Mouse (Mus musculus) embryonic facial prominence, embryonic 14.5 days (tissue): ENCODE measurements around the gene Bsn. TPM values are rescaled to one million over a fixed set of nuclear protein-coding genes. Genes with fewer than 3 reads are reported as not detected.
A peak's percentile ranks its signal among the peaks of the same experiment; 100 is the strongest.

Experiments
- ATAC-seq: fragments of 200-750 bp; cut with Nextera tagmentation; 2 replicates; pipeline ENCODE4 v1.8.0; 2017; ENCODE audit warnings: low read depth, moderate number of reproducible peaks, moderate TSS enrichment
- DNase-seq: peaks from one replicate; pipeline ENCODE4 v3.0.0-alpha.2; 2015; ENCODE audit warnings: low spot score
- H3K27ac ChIP-seq: fragments of 300-500 bp; sonication (generic); replicated peaks from 2 replicates; pipeline ENCODE4 v1.5.1; 2014; ENCODE audit warnings: low read depth, mild to moderate bottlenecking, low read length, moderate library complexity
- H3K27me3 ChIP-seq: fragments of 300-500 bp; sonication (generic); replicated peaks from 2 replicates; pipeline ENCODE4 v1.6.1; 2014; ENCODE audit warnings: low read length; ENCODE audit not compliant: control insufficient read depth, insufficient read depth
- H3K36me3 ChIP-seq: fragments of 300-500 bp; sonication (generic); 2 replicates; pipeline ENCODE4 v1.6.1; 2014; ENCODE audit warnings: low read length, mixed read lengths; ENCODE audit not compliant: control insufficient read depth, insufficient read depth
- H3K4me1 ChIP-seq: fragments of 300-500 bp; sonication (generic); 2 replicates; pipeline ENCODE4 v1.6.1; 2014; ENCODE audit warnings: antibody characterized with exemption, low read length; ENCODE audit not compliant: control insufficient read depth, insufficient read depth
- H3K4me2 ChIP-seq: fragments of 300-500 bp; sonication (generic); 2 replicates; pipeline ENCODE4 v1.6.1; 2014; ENCODE audit warnings: low read depth, mild to moderate bottlenecking, low read length, moderate library complexity, mixed read lengths
- H3K4me3 ChIP-seq: fragments of 300-500 bp; sonication (generic); 2 replicates; pipeline ENCODE4 v1.5.1; 2014; ENCODE audit warnings: low read depth, mild to moderate bottlenecking, low read length
- H3K9ac ChIP-seq: fragments of 300-500 bp; sonication (generic); 2 replicates; pipeline ENCODE4 v1.6.1; 2014; ENCODE audit warnings: low read depth, mild to moderate bottlenecking, low read length, moderate library complexity, mixed read lengths
- H3K9me3 ChIP-seq: fragments of 300-500 bp; sonication (generic); 2 replicates; pipeline ENCODE4 v1.6.1; 2016; ENCODE audit warnings: low read length; ENCODE audit not compliant: control insufficient read depth
- whole genome bisulfite sequencing: fragments of 180-500 bp; shearing (Covaris S2); extraction: QIAGEN DNeasy Blood & Tissue Kit; methylation state at CpG from one replicate; pipeline ENCODE4 v1.1.7; 2014; 5-methylcytosine and 5-hydroxymethylcytosine counted together
- polyA plus RNA-seq: library from polyadenylated mRNA; unstranded; fragments of >200 nt; fragmentation: Nextera tagmentation; extraction: Ambion mirVana; gene quantifications from 2 replicates; pipeline ENCODE4 v1.2.1, GENCODE M21; 2014

Bsn gene
- polyA plus RNA-seq, 1 experiment from 2014 or later: 1.1 TPM

DNA sequence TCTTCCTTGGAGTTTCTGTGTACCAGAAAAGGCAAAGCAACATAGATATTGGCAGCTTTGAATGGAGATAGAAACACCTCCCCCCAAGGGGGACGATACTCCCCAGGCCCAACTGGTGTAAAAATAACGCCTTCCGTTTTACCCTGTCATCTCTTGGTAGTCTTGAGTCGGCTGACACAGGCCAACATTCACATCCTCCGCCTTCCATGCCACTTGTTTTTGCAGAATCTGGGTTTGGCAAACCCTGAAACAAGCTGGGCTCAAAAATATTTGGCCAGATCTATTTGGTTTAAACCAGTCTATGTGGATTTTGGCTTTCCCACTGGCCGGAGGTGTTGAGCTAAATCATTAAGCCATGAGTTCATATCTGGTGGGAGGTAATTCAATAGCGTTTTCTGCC lies 1.2 kb downstream of the Bsn start:
- H3K4me3 ChIP-seq: peak overlapping the region; percentile 61; the same call in 1 of the 2 replicates
- 84% methylated on average over 7 of the region's 7 CpGs for WGBS
- H3K27ac ChIP-seq: no peak overlapping the region
- H3K27me3 ChIP-seq: peaks cover 14% of the 10 kb centered on the region
- no peak for DNase-seq
- H3K9me3 ChIP-seq: no peaks in the 10 kb centered on the region
- H3K36me3 ChIP-seq: no peaks in the 10 kb centered on the region
- H3K9ac ChIP-seq: no peak overlapping the region
- no peak for ATAC-seq
- H3K4me2 ChIP-seq: peak overlapping the region; percentile 89; the same call in 1 of the 2 replicates
- no peaks in the 10 kb centered on the region for H3K4me1 ChIP-seq

DNA sequence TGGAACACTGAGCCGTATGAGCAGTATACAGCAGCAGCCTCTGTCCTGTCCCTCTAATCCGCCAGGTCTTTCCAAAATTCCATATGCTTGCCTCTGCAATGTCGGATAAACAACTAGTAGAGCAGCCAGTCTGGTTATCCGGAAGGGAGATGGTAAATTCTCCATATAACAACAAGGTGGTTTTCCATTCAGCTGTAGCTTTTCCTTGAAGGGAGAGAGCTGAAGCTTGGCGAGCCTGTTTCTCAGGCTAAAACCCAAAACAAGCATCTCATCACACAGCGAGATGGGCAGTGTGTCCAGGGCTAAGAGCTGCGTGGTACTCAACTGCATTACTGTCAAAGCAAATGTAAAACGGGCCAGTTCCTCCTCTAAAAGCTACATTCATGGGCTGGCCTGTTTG lies 1.7 kb downstream of the Bsn start:
- H3K9me3 ChIP-seq: no peaks in the 10 kb centered on the region

DNA sequence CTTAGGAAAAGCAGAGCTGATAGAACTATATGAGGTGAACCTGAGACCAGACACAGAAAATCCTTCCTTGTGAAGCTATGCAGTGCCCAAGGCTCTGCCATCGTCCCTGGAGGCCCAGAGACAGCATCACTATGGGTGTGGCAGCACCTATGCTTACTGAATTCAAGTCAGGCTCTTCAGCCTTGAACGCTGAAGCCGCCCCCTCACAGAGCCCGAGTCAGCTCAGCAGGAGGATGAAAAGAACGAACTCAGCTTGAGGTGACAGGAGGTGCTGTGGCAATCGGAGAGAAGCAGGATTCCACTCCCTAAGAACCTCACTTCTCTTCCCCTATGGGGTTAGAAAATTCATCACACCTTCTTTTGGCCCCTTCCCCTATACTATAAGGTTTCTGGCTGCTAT lies 2.6 kb downstream of the Bsn start:
- ATAC-seq: no peak
- Histone ChIP-seq H3K36me3 (no peaks in the 10 kb centered on the region), H3K27ac (no peak overlapping the region), H3K9ac (no peak overlapping the region), H3K27me3 (peaks cover 14% of the 10 kb centered on the region), H3K4me3 (no peak overlapping the region), H3K9me3 (no peaks in the 10 kb centered on the region), H3K4me1 (no peaks in the 10 kb centered on the region), H3K4me2 (no peak overlapping the region)
- DNase-seq: no peak
- 38% methylated on average over 6 of the region's 6 CpGs for WGBS

More for the DNA sequence above, 1.7 kb downstream of the Bsn start:
- Histone ChIP-seq H3K4me2 (no peak overlapping the region), H3K4me1 (no peaks in the 10 kb centered on the region), H3K9ac (no peak overlapping the region), H3K27me3 (peaks cover 14% of the 10 kb centered on the region), H3K36me3 (no peaks in the 10 kb centered on the region), H3K27ac (no peak overlapping the region), H3K4me3 (no peak overlapping the region)
- whole genome bisulfite sequencing: 70% methylated on average over 8 of the region's 8 CpGs
- ATAC-seq (no peak), DNase-seq (no peak)

DNA sequence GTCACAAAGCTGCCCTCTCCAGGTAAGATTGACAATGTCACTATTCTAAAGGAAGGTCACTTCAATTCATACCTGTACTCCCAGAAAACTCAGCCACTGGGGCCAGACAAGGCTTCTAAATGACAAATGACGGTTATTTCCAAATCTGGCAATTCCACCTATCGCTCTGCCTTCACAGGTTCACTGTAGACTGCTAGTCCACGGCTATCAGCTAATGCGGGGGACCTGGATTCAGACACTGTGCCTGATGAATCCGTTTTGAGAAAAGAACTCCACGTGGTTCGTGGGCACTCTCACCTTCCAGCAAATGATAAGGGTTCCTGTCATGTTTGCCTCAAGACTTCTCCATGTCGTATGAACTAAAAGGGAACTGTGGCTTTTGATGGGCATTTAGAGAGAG lies 4.4 kb downstream of the Bsn start:
- H3K9me3 ChIP-seq: no peaks in the 10 kb centered on the region
- H3K36me3 ChIP-seq: no peaks in the 10 kb centered on the region
- H3K27me3 ChIP-seq: peaks cover 13% of the 10 kb centered on the region
- ATAC-seq (no peak), DNase-seq (no peak)
- no peak overlapping the region for H3K4me2 ChIP-seq
- no peaks in the 10 kb centered on the region for H3K4me1 ChIP-seq
- no peak overlapping the region for H3K27ac ChIP-seq
- 81% methylated on average over 8 of the region's 8 CpGs for WGBS
- no peak overlapping the region for H3K4me3 ChIP-seq
- H3K9ac ChIP-seq: no peak overlapping the region

DNA sequence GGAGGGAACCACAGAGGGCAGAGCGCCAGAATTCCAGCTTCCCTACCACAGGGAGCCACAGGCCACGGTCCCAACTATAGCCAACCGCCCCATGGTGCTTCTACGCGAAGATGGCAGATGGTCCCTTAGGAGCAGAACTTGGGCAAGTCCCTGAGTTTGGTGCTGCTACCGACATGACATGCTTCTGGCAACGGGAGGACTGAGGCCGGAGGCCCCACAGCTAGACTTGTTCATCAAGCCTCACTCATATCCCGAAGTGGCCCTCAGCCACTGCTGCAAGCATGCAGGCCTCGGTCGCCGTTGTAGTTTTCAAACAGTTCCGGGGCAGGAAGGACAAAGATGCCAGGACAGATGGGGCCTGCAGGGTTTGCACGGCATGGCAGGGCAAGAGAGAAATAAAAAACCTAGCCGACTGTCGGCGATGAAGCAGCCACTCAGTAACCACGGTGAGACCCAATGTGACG lies 6.6 kb downstream of the Bsn start:
- ATAC-seq (no peak), DNase-seq (no peak)
- WGBS: 89% methylated on average over 18 of the region's 19 CpGs
- H3K4me2 ChIP-seq: no peak overlapping the region
- H3K36me3 ChIP-seq: no peaks in the 10 kb centered on the region
- no peaks in the 10 kb centered on the region for H3K4me1 ChIP-seq
- no peak overlapping the region for H3K27ac ChIP-seq
- no peak overlapping the region for H3K9ac ChIP-seq
- no peak overlapping the region for H3K4me3 ChIP-seq
- no peaks in the 10 kb centered on the region for H3K27me3 ChIP-seq
- H3K9me3 ChIP-seq: no peaks in the 10 kb centered on the region

DNA sequence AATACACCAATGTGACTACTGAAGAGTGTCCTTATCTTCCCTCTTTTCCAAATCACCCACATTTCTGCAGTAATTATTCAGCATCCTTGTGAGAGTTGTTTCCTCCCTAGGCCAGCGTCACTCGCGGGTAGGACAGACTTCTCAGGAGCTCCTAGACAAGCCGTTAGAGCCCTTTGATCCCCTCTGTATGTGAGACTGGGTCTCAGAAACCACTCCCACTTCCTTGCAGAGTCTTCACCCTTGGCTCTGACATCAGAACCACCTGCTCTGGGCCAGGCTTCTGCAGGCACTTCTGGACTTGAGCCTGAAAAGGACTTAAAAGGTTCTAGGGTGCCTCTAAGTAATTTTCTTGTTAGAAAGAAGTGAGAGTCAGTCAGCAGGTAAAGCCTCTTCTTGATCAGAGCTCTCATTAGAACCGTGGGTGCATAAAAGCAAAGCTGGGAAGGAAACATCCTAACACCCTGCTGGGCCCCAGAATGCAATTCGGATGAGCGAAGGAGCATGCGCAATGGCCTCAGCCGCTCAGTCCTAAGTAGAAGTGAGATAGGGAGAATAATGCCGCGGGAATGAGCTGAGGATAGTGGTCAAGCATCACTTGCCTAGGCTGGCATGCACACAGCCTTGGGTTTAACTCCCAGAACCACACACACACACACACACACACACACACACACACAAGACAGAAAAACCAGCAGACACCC lies 7.2 kb downstream of the Bsn start:
- Histone ChIP-seq H3K4me3 (no peak overlapping the region), H3K4me2 (no peak overlapping the region), H3K9me3 (no peaks in the 10 kb centered on the region), H3K4me1 (no peaks in the 10 kb centered on the region), H3K27ac (no peak overlapping the region), H3K27me3 (no peaks in the 10 kb centered on the region), H3K36me3 (no peaks in the 10 kb centered on the region), H3K9ac (no peak overlapping the region)
- ATAC-seq (no peak), DNase-seq (no peak)
- 69% methylated on average over 11 of the region's 11 CpGs for WGBS

DNA sequence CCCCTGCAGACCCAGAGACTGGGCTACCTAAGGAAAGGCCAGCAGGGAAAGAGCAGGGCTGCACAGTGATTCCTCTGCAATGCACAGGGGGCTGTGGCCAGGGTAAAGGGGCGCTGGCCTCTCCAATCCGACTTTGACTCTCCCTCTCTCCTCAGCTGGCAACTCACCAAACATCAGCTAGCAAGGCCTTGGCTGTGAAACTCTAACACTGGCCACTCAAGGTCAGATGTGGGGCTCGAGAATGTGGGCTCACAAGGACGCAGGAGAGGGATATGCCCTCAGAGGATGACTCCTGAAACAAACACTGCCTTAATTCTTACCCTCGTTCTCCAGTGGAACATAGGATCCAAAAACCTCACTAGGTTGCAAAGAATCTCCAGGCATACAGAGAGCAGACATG lies 11.8 kb downstream of the Bsn start:
- Histone ChIP-seq H3K4me2 (no peak overlapping the region), H3K4me1 (no peaks in the 10 kb centered on the region), H3K9me3 (no peaks in the 10 kb centered on the region), H3K27ac (no peak overlapping the region), H3K4me3 (no peak overlapping the region), H3K36me3 (no peaks in the 10 kb centered on the region), H3K27me3 (no peaks in the 10 kb centered on the region), H3K9ac (no peak overlapping the region)
- 80% methylated on average over 4 of the region's 5 CpGs for WGBS
- no peak for DNase-seq
- no peak for ATAC-seq

DNA sequence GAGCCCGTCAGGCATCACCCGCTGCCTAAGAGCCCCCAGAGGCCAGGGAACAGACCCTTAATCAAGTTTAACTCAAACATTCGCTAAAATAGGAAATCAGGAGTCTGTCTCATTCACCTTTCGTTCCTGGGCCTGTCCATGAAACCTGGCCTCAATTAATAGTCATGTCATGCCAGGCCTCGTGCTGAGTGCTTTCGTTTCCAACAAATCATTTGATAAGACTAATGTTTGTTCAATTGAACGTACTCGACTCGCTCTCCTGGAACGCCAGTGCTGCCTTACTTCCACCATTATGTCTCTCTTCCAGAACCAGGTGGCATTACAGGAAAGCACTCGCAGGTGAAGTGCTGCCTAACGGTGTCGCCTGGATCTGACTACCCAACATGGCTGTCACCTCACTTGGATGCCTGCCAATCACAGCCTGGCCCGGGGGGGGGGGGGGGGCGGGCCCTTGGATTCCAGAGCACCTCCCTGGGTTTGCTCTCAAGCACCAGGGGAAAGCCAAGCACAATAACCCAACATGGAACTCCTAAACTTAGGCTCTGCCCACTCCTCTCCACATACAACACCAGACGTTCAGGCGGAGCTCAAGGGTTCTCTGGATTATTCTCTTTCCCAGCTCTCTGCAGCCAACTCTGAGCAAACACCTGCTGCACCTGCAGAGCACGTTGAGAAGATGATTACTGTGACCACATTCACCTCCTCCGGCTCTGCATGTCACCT lies 14.9 kb downstream of the Bsn start:
- WGBS: 77% methylated on average over 17 of the region's 19 CpGs
- Histone ChIP-seq H3K4me2 (no peak overlapping the region), H3K36me3 (no peaks in the 10 kb centered on the region), H3K9ac (no peak overlapping the region), H3K4me3 (no peak overlapping the region), H3K9me3 (no peaks in the 10 kb centered on the region), H3K27me3 (no peaks in the 10 kb centered on the region), H3K4me1 (no peaks in the 10 kb centered on the region), H3K27ac (no peak overlapping the region)
- DNase-seq: no peak
- no peak for ATAC-seq
